Mouse (Mus musculus) testis, adult 2 months (tissue): ENCODE measurements around the gene Piwil4.

Experiments used
- CTCF ChIP-seq: fragments of 200-500 bp; IDR thresholded peaks from 2 replicates; pipeline ENCODE4 v1.5.1; 2012; ENCODE audit warnings: low read depth, mild to moderate bottlenecking, inconsistent platforms, low read length, moderate library complexity; ENCODE audit not compliant: control insufficient read depth, insufficient read depth, insufficient replicate concordance
- POLR2A ChIP-seq: fragments of 200-500 bp; IDR thresholded peaks from 2 replicates; pipeline ENCODE4 v1.6.1; 2012; ENCODE audit warnings: low read depth, mild to moderate bottlenecking, inconsistent platforms, low read length, moderate library complexity; ENCODE audit not compliant: control insufficient read depth

GRCm38 (mm10) chr9:14751503-14752000, 11.0 kb upstream of the Piwil4 start:
- TF ChIP-seq POLR2A (no peak), CTCF (no peak)
